Mouse (Mus musculus) heart, embryonic 14.5 days (tissue): Measurements from ENCODE around the gene Zbtb1. TPM values are rescaled to one million over a fixed set of nuclear protein-coding genes. Genes with fewer than 3 reads are reported as not detected.

Experiments used
- ATAC-seq: fragments of 200-750 bp; cut with Nextera tagmentation; 2 replicates; pipeline ENCODE4 v1.8.0; 2017; ENCODE audit warnings: low read depth, moderate TSS enrichment; ENCODE audit not compliant: insufficient number of reproducible peaks, insufficient read depth, low FRiP score
- H3K27ac ChIP-seq, 2 experiments: fragments of 200-500 bp in 1 of 2; fragments of 300-500 bp in 1 of 2; sonication (generic) in 1 of 2; replicated peaks in 1 of 2; 2 replicates each; pipeline ENCODE4 v1.5.1; 2012 to 2014; ENCODE audit warnings: low read depth in 2 of 2, low read length in 2 of 2, control low read depth in 1 of 2, mild to moderate bottlenecking in 1 of 2, mixed read lengths in 1 of 2; ENCODE audit not compliant: control insufficient read depth in 1 of 2, insufficient read depth in 1 of 2
- H3K27me3 ChIP-seq: fragments of 300-500 bp; sonication (generic); 2 replicates; pipeline ENCODE4 v1.6.1; 2014; ENCODE audit warnings: mild to moderate bottlenecking, low read length, control low read depth; ENCODE audit not compliant: control insufficient read depth, insufficient read depth
- H3K36me3 ChIP-seq: fragments of 300-500 bp; sonication (generic); 2 replicates; pipeline ENCODE4 v1.6.1; 2014; ENCODE audit warnings: mild to moderate bottlenecking, control low read depth, low read length, mixed read lengths; ENCODE audit not compliant: control insufficient read depth, insufficient read depth
- H3K4me1 ChIP-seq, 2 experiments: fragments of 200-500 bp in 1 of 2; fragments of 300-500 bp in 1 of 2; sonication (generic) in 1 of 2; 2 replicates each; pipeline ENCODE4 v1.6.1; 2012 to 2014; ENCODE audit warnings: low read length in 2 of 2, control low read depth in 1 of 2, mixed read lengths in 1 of 2; ENCODE audit not compliant: control insufficient read depth in 2 of 2, insufficient read depth in 2 of 2
- H3K4me2 ChIP-seq: fragments of 300-500 bp; sonication (generic); 2 replicates; pipeline ENCODE4 v1.6.1; 2014; ENCODE audit warnings: mild to moderate bottlenecking, low read length
- H3K4me3 ChIP-seq, 2 experiments: fragments of 200-500 bp in 1 of 2; fragments of 300-500 bp in 1 of 2; sonication (generic) in 1 of 2; 2 replicates each; pipeline ENCODE4 v1.5.1; 2012 to 2014; ENCODE audit warnings: low read length in 2 of 2, mild to moderate bottlenecking in 2 of 2, control low read depth in 1 of 2, low read depth in 1 of 2, moderate library complexity in 1 of 2; ENCODE audit not compliant: control insufficient read depth in 1 of 2, insufficient read depth in 1 of 2
- H3K9ac ChIP-seq: fragments of 300-500 bp; sonication (generic); 2 replicates; pipeline ENCODE4 v1.6.1; 2014; ENCODE audit warnings: mild to moderate bottlenecking, low read length
- H3K9me3 ChIP-seq: fragments of 300-500 bp; sonication (generic); 2 replicates; pipeline ENCODE4 v1.6.1; 2016; ENCODE audit warnings: low read length, control low read depth; ENCODE audit not compliant: control insufficient read depth
- WGBS: fragments of 180-500 bp; shearing (Covaris S2); extraction: QIAGEN DNeasy Blood & Tissue Kit; methylation state at CpG from one replicate; pipeline ENCODE4 v1.1.7; 2014; 5-methylcytosine and 5-hydroxymethylcytosine counted together
- polyA plus RNA-seq: library from polyadenylated mRNA; unstranded; fragments of >200 nt; fragmentation: Nextera tagmentation; extraction: Ambion mirVana; gene quantifications from 2 replicates; pipeline ENCODE4 v1.2.1, GENCODE M21; 2014

Zbtb1 gene
- polyA plus RNA-seq, 1 experiment from 2014 or later, result 8.8 TPM

GRCm38 (mm10) chr12:76366276-76366675 lies 3.8 kb upstream of the Zbtb1 start:
- H3K27ac ChIP-seq, result no peak overlapping the region
- H3K36me3 ChIP-seq, result no peaks in the 10 kb centered on the region
- whole genome bisulfite sequencing, result 78% methylated on average over 3 of the region's 3 CpGs
- H3K9ac ChIP-seq, result no peak overlapping the region
- H3K4me2 ChIP-seq, result no peak overlapping the region
- H3K4me3 ChIP-seq, result no peak overlapping the region
- H3K9me3 ChIP-seq, result no peaks in the 10 kb centered on the region
- no peaks in the 10 kb centered on the region for H3K27me3 ChIP-seq
- ATAC-seq, result no peak
- peaks cover 6 to 27% of the 10 kb centered on the region in 2 experiments for H3K4me1 ChIP-seq

GRCm38 (mm10) chr12:76367096-76367995 lies 2.7 kb upstream of the Zbtb1 start:
- Histone ChIP-seq H3K4me3 (peak overlapping the region; percentile 2 to 96; a peak in 2 of 4 replicates), H3K9ac (peak overlapping the region; percentile 99), H3K4me1 (peaks cover 9 to 32% of the 10 kb centered on the region in 2 experiments), H3K27me3 (no peaks in the 10 kb centered on the region), H3K9me3 (no peaks in the 10 kb centered on the region), H3K27ac (peak overlapping the region; percentile 23 to 100), H3K36me3 (no peaks in the 10 kb centered on the region), H3K4me2 (peak overlapping the region; percentile 96)
- ATAC-seq, result no peak
- WGBS, result 19% methylated on average over 14 of the region's 14 CpGs

- no peak for ATAC-seq
- 7% methylated on average over 9 of the region's 9 CpGs for WGBS
- Histone ChIP-seq H3K36me3 (no peaks in the 10 kb centered on the region), H3K9me3 (no peaks in the 10 kb centered on the region), H3K27ac (peak overlapping the region; percentile 98 to 100), H3K4me1 (peaks cover 11 to 41% of the 10 kb centered on the region in 2 experiments), H3K4me3 (peak overlapping the region; percentile 90 to 96), H3K4me2 (peak overlapping the region; percentile 96), H3K27me3 (no peaks in the 10 kb centered on the region), H3K9ac (peak overlapping the region; percentile 99)
These were observed 1.8 kb upstream of the Zbtb1 start for GRCm38 (mm10) chr12:76368201-76368789.

GRCm38 (mm10) chr12:76368790-76369205 lies 1.3 kb upstream of the Zbtb1 start:
- H3K27me3 ChIP-seq, result no peaks in the 10 kb centered on the region
- under 1% methylated on average over 26 of the region's 26 CpGs for WGBS
- H3K4me3 ChIP-seq, result peak overlapping the region; percentile 90 to 96
- no peaks in the 10 kb centered on the region for H3K36me3 ChIP-seq
- peak overlapping the region; percentile 98 to 100 for H3K27ac ChIP-seq
- H3K4me2 ChIP-seq, result peak overlapping the region; percentile 96
- H3K9me3 ChIP-seq, result no peaks in the 10 kb centered on the region
- ATAC-seq, result peak; percentile 11; the same call in 1 of the 2 replicates
- H3K4me1 ChIP-seq, result peaks cover 11 to 41% of the 10 kb centered on the region in 2 experiments
- peak overlapping the region; percentile 99 for H3K9ac ChIP-seq

GRCm38 (mm10) chr12:76369206-76369977 lies 674 bp upstream of the Zbtb1 start, which contains the start of gene Zbtb25:
Gene Zbtb25, minus strand, starts transcription at chr12:76369602.
- WGBS, result 0% methylated on average over 86 of the region's 96 CpGs

GRCm38 (mm10) chr12:76370831-76371571 lies 935 bp downstream of the Zbtb1 start:
- Histone ChIP-seq H3K9ac (peak overlapping the region; percentile 99), H3K4me1 (peaks cover 15 to 58% of the 10 kb centered on the region in 2 experiments), H3K4me2 (peak overlapping the region; percentile 96), H3K4me3 (peak overlapping the region; percentile 90 to 96), H3K27me3 (no peaks in the 10 kb centered on the region), H3K36me3 (no peaks in the 10 kb centered on the region), H3K9me3 (no peaks in the 10 kb centered on the region), H3K27ac (peak overlapping the region; percentile 98 to 100)
- under 1% methylated on average over 60 of the region's 63 CpGs for WGBS
- ATAC-seq, result peak; percentile 46

More at GRCm38 (mm10) chr12:76369206-76369977, 674 bp upstream of the Zbtb1 start, which contains the start of gene Zbtb25:
- ATAC-seq, result peak; percentile 72
- Histone ChIP-seq H3K27ac (peak within 1 kb of the TSS; percentile 98 to 100), H3K4me2 (peak within 1 kb of the TSS; percentile 96), H3K4me3 (peak within 1 kb of the TSS; percentile 90 to 96), H3K4me1 (peaks cover 15 to 47% of the 10 kb centered on the region in 2 experiments), H3K9me3 (no peaks in the 10 kb centered on the region), H3K27me3 (no peaks in the 10 kb centered on the region), H3K9ac (peak within 1 kb of the TSS; percentile 99), H3K36me3 (no peaks in the 10 kb centered on the region)
